Mouse (Mus musculus): ENCODE measurements around the gene Fam136a.

DNA sequence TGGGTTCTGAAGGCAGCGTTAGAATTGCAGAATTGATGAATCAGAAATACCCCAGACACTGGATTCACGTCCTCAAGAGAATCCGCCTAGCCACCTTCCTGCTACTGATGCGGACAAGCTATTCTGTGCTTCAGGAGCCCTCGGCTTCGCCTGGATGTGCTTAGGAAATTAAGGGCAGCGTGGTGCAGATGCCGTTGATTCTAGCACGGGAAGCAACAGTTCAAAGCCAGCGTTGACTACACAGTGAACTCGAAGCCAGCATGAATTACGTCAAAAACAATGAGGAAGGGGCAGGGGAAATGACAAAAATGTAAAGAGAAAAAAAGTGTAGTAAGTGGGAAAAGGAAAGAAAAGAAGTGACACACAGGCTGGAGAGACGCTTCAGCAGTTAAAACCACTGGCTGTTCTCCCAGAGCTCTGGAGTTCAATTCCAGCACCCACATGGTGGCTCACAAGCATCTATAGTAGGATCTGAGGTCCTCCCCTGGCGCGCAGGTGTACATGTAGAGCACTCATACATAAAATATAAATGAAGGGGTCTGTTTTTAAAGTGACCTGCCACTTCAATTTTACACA is 5.4 kb downstream of the Fam136a start, which contains the start of gene Snrpg:
- TF ChIP-seq GATA1 (IDR thresholded peaks at IDR 0.05; ENCODE audit: low read length) (no peak), TAL1 (IDR thresholded peaks at IDR 0.05; ENCODE audit: low read length) (no peak)
